Mouse (Mus musculus): ENCODE measurements around the gene Cox6a2.

Gene Cox6a2

DNA sequence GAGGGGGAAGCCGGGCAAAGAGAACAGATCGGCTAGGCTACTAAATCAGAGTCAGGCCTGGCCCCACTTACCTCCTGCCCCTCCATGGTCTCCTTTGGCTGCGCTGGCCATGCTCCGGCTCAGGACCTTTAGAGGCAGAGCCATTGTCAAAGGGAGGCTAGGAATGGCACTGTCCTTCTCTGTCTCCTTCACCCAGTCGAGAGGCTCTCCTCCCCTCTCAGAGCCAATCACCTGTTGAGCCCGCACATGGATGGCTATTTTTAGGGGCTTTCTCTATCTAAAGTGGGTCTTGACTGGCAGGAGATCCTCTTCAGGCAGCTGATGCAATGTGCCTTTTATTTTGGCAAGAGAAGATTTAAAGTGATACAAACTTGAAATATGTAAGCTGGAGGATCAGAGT is at the start of gene Cox6a2:
Gene Cox6a2, minus strand, starts transcription at position 236 of the 400 bp plus-strand sequence.
- DNase-seq: no peak

DNA sequence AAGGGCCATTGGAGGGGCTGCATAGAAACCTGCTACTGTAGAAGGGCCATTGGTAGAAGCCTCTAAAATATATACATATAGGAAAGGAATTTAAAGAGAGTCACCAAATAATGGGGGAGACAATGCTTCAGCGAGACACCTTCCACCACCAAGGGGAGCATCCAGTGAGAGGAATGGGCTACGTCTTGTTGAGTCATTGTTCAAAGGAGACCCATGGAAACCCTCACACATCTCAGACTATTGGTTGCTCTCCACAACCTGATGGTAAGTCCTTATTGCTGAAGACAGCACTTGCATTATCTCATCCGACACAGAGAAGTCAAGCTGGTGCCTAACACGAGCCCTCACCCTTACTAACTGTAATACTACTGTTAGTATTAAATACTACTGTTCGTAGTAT is 49.6 kb upstream of the Cox6a2 start:
- DNase-seq: no peak

DNA sequence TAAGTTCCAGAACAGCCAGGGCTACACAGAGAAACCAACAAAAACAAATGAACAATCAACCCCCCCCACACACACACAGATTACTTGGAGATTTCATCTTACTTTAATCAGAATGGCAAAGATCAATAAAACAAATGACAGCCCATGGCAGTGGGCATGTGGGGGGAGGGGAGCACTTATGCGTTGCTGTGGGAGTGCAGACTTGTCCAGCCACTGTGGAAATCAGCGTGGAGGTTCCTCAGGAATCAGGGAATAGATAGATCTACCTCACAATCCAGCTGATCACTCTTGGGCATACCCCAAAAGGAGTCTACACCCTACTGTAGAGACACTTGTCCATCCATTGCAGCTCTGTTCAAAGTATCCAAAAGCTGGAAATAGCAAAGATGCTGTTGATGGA is 48.8 kb upstream of the Cox6a2 start:
- no peak for DNase-seq

DNA sequence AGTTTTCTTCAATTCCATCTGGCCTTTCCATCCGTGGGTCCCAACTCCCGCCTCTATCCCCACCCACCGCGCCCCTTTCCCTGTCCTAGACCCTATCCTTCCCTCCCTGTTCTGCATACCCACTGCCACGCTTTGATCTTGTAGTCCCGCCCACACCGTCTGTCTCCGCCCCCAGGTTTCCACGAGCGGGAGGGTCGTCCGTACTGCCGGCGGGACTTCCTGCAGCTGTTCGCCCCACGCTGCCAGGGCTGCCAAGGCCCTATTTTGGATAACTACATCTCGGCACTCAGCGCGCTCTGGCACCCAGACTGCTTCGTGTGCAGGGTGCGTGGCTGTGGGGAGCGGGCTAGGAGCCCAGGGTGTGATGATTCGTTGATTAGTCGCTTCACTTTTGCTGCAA is 46.4 kb upstream of the Cox6a2 start:
- no peak for DNase-seq

DNA sequence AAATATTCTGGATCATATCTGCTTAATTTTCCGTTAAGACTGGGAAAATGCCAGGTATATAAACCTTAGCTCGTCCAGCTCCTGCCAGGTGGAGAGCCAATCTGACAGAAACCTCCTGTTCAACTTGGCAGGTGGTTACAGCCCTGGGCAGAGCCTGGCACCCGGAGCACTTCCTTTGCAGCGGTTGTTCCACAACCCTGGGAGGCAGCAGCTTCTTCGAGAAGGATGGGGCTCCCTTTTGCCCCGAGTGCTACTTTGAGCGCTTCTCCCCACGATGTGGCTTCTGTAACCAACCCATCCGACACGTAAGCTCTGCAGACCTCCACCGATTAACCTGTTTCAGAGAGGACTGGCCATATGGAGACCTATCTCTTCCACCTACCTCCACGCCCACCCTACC is 45.8 kb upstream of the Cox6a2 start:
- no peak for DNase-seq

DNA sequence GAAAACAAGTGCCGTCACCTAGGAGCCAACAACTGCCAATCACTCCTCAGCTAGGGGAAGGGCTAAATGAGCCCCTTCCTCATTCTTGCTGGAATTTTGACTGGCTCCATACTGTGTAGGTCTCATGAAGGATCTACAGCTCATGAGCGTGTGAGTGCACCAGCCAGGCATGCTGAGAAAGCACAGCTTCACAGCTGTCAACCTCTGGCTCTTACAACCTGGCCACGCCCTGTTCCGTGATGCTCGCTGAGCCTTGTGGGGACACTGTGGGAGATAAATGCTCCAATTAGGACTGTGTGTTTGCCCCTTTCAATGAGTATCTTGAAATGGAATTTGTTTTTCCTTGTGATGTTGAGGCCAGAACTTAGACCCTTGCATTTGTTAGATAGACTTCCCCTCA is 43.8 kb upstream of the Cox6a2 start:
- no peak for DNase-seq

DNA sequence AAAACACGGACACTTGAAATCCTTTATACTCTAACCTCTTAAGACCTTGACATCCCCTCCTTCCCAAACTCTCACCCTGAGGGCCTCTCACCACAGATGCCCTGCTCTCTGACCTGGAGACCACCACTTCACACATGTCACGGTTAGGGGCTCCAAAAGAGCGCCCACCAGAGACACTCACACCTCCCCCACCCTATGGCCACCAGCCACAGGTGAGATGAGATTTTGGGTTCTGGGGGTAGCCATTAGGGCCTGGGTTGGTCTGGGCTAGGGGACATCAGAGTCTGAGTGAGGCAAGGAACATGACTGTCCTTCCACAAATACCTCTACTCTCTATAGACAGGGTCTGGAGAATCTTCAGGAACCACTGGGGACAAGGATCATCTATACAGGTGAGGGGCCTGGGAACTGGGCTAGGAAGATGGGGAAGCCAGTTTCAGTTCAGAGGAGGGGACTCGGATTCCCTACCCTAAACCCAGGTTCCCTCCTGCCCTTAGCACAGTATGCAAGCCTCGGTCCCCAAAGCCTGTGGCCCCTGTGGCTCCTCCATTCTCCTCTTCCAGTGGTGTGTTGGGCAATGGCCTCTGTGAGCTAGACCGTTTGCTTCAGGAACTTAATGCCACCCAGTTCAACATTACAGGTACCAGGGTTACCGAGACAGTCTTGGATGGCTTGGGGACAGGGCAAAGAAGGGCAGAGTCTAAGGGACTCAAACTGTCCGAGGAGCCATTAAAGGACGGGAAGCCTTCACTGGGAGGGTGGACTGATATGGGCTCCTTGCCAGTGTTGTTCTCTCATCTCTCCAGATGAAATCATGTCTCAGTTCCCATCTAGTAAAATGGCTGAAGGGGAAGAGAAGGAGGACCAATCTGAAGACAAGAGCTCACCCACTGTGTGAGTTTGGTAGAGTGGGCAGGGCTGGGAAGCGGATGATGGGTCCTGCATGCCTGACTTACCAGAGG is 42.2 kb upstream of the Cox6a2 start:
- DNase-seq: no peak

DNA sequence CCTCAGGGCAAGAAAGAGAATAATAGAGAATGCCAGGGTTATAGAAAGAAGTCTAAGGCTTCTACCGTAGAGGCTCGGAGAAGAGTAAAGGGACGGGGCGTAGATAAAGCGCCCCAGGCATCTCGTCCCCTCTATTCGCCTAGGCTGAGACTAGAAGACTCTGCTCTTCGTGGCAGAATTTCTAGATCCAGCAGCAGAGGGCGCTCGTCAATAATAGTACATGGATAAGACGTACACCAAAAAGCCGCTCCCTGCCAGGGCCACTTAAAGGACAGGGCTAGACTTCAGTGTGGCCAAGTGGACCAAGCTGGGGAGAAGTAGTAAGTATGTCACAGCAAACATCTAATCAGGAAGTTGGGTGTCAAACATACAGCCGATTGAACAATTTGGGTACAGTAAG is 41.3 kb upstream of the Cox6a2 start:
- DNase-seq: peak; percentile 94

DNA sequence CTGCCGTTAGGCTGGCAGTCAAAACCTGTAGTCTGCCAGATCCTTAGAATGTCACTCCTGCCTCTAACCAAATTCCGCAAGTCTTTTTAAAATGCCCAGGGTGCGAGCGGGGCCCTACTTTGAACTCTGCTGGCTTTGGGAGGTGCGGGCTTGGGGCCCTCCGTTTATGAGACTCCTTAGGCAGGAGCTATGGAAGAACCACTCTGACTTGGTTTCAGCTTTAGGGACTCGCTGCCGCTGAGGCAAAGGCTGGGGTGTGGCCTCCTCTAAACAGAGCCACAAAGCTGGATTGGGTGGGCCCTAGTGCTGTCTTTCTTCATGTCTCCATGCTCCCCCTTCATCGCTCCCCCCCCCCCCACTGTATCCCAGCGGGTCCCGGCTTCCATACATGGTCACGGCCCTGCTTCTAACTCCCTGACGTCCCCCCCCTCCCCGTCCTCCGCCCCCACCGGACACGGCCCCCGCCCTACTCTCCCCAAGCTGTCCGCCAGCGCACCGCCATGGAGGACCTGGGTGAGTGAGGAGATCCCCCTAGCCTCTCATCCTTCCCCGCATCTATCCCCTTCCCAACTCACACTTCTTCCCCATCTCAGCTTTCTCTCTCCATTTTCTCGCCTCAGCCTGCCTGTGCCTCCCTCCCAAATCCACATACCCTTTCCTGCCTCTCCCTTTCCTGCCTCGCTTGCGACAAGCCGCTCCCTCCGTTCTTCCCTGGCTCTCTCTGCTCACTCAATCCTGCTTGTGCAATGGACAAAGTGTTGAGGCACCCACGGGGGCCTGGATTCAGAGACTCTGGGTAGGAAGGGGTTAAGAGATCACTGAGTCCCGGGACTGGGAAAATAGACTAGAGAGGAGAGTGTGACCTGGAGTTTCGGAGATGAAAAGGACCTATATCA is 40.6 kb upstream of the Cox6a2 start, which contains the start of gene Tgfb1i1:
Gene Tgfb1i1, plus strand, starts transcription at position 317 of the 896 bp plus-strand sequence.
- peak; percentile 69 for DNase-seq

DNA sequence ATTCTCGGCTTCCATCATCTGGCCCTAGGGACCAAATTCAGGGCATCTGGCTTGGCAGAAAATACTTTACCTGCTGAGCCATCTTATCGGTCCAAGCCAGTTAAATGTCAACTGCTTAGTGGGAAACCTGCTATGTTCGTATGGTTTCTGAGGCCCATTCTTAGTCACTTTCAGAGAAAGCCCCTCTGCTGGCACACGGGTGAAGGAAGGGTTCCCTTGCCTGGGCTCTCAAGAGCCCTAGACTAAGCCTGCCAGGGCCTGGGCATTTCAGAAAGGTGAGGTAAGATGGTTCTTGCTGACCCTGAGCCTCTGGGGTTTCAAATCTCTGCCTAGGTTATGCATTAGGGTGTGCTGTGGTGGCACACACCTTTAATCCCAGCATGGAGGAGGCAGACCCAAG is 39.4 kb upstream of the Cox6a2 start:
- DNase-seq: no peak

DNA sequence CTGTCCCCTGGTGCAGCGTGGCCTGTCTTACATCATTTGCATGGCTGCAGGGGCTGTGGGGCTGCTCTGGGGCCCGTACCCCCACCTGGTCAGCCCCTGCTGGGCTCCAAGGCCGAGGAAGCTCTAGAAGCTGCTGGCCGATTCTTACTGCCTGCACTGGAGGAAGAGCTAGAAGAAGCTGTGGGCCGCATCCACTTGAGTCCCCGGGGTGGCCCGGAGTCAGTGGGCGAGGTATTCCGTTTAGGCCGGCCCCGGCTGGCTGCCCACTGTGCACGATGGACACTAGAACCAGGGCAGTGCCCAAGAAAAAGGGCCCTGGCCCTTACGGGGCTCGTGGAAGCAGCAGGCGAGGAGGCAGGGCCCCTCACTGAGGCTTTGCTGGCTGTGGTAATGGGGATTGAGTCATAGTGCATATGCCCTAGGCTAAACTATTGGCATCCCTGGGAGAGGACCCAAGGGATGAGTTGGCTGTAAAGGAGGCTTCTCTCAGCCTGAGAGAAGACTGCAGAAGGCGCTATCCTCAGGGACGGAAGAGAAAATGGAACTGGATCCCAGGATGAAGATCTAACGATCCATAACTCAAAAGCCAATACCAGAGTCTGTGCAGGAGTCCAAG is 38.3 kb upstream of the Cox6a2 start:
- DNase-seq: no peak

DNA sequence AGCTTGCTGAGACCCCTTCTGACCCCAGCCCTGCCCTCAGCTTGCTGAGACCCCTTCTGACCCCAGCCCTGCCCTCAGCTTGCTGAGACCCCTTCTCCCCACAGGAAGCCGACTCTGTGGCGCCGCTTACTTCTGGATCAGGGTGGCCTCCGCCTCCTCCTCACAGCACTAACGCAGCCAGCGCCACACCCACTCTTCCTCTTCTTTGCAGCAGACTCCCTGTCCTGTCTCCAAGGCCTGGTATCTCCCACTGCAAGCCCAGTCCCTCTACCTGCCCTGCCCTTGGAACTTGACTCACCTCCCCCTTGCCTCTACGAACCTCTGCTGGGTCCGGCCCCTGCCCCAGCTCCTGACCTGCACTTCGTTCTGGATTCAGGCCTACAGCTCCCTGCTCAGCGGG is 37.7 kb upstream of the Cox6a2 start:
- DNase-seq: no peak

DNA sequence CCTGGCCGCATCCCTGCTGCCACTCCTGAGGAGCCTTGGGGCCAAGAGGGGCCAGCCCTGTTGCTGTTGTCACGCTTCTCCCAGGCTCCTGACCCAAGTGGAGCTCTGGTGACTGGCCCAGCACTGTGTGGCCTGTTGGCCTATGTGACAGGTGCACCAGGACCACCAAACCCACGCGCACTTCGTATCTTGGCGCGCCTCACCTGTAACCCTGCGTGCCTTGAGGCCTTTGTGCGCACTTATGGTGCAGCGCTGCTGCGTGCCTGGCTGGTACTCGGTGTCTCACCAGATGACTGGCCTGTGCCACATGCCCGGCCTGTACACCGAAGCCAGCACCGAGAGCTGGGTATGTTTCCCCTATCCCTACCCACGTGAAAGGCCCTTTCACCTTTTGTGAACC is 36.1 kb upstream of the Cox6a2 start:
- no peak for DNase-seq

DNA sequence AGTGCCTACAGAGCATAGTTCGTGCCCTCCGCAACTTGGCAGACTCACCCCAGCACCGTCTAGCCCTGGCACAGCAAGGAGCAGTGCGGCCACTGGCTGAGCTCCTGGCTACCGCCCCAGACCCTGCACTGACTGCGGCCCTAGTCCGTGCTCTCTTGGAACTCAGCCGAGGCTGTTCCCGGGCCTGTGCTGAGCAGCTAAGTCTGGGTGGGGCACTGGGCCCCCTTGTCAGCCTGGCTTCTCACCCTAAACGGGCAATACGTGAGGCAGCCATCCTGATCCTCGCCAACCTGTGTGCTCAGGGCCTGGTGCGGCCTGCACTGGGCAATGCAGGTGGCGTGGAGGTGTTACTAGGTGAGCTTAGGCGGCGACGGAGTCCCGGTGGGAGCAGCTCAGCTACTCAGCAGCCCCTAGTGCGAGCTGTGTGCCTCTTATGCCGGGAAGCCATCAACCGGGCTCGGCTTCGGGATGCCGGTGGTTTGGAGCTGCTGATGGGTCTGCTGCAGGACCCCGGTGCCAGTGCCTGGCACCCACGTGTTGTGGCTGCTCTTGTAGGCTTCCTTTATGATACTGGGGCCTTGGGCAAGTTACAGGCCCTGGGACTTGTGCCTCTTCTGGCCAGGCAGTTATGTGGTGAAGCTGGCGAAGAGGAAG is 34.1 kb upstream of the Cox6a2 start:
- DNase-seq: no peak

DNA sequence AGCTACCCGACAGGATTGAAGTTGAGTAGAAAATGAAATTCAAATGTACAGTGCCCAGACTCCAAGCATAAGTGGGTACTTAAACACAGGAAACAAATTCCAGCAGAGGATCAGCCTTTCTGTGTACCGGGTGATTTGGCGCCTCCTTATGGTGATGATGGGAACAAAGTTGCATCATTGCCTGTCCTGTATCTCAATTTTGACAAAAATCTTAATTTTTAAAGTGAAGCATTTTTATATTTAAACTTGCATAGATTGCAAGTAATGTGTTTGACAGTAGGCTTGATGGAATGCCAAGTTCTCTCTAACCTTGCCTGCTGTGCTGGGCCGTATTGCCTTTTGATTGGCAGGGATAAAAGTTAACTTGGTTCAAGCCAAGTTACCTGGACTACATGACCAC is 32.8 kb upstream of the Cox6a2 start:
- DNase-seq: peak; percentile 65

DNA sequence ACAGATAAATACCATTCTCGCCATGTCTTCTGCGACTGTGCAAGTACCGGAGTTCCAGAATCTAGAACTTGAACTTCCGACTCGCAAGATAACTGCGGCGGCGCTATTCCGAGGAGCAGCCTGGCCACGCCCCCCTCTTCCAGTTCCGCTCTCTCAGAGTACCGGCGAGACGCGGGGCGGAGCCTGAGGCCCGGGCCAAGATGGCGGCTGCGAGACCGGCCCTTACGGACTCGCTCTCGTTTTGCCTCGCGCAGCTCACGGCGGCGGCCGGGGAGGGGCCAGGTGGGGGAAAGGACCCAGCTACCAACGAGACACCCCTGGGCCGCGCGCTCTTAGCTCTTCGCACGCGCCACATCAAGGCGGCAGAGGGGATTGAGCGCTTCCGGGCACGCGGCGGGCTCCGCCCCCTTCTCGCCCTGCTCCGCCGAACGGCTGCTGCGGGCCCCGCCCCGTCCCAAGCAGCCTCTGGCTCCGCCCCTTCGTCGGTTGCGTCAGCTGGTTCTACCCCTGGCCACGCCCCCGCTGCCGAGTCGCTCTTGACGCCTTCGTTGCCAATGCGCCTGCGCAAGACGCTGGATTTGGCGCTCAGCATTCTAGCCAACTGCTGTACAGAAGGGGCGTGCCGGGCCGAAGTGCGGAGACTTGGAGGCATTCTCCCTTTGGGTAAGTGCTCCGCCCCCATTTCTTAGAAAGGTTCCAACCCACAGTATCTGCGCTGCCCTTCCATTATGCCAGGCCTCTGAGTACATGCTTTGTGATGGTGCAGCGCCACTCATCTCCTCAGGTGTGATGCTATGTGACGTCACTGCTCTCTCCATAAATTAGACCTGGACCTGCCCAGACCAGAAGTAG is 32.0 kb upstream of the Cox6a2 start, which contains the start of gene 9130023H24Rik:
Gene 9130023H24Rik, minus strand, starts transcription at position 105 of the 852 bp plus-strand sequence.
- peak; percentile 100 for DNase-seq

DNA sequence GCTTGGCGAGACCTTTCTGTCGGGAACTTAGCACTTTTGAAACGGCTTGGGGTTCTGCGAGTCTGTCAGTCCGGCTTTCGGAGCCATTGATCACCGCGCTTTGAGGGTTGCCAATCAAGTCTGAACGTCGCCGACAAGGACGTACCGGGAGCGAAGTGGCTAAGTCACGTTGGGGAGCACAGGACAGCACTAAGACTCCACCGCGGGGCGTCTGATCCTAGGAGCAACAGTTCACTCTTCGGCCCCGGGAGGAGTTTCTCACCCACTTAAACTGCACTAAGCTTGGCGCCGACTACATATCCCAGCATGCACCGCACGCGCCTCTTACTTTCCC is 31.4 kb upstream of the Cox6a2 start:
- no peak for DNase-seq

DNA sequence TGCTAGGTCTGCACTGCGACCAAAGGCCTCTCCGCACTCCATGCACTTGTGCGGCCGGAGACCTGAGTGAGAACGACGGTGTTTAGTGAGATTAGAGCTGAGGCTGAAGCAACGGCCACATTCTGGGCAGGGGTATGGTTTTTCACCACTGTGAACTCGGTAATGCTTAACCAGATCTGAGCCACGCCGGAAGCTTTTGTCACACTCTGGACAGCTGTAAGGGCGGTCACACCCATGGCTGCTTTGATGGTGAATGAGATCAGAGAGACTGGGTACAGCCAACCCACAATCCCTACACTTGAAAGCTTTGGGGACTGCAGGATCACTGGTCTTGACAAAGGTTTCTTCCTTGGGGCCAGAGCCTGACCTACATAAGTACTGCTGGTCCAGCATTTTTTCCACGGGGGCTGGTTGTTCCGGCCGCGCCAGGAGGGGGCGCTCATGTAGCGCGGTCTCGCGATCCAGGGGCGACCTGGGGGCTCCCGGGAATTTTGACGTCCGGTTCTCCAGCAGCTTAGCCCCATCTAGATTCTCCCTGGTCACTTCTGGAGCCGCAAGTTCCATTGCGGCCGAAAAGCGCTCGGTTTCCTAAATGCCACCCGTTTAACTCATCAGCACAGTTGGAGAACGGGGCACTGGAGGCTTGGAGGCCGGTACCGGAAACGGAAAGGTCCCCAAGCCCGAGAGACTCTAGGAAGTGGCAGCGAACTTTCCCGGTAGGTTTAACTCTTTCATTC is 30.8 kb upstream of the Cox6a2 start, which contains the start of gene Armc5:
Gene Armc5, plus strand, starts transcription at position 487 of the 737 bp plus-strand sequence.
- DNase-seq: peak; percentile 86

DNA sequence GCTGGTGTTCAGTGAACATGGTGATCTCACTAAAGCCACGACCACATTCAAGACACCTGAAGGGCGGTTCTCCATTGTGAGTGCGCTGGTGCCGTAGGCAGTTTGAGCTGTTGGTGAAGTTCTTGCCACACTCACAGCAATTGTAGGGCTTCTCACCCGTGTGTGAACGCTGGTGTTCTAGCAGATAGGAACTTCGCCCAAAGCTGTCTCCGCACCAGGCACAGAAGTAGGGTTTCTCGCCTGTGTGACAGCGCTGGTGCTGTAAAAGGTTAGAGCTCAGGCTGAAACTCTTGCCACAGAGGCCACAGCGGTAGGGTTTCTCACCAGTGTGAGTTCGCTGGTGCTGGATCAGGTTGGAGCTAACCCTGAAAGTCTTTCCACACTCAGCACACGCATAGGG is 30.2 kb upstream of the Cox6a2 start:
- DNase-seq: no peak

DNA sequence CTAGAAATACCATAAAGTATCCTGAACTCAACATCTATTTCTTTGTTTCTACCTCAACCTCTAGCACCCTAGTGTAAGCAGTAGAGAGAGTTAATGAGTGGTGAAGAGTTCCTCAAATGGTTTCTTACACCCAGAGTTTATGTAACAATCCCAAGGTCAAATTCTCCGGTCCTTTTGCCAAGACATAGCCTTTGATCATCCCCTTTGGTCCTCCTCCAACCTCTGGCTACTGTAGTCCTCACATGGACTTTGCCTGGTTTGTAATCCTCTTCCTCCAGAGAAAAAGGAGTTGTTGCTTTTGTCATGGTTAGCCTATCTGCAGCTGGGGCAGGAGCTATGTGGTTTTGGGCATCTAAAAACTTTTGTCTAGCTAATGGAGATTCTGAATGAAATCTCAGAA is 29.3 kb upstream of the Cox6a2 start:
- DNase-seq: no peak

DNA sequence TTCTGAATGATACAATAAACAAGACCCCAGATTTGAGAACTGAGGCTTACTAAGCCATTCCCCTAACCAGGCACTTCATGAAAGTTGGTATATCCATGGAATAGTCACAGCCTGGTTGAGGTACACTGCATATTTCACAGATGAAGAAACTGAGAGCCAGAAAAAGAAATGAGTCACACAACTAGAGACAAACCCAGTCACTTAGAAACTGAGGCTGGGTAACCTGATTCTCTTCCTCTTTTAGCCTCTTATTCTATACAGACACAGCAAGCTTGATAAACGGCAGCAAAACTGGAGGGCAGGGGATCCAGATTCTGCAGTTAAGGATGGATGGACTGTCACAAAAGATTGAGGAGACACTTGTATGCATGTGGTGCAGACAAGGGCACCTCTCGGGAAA is 28.6 kb upstream of the Cox6a2 start:
- DNase-seq: no peak
